Mouse (Mus musculus): ENCODE measurements at regions not wholly inside any gene's neighbourhood (a gene's known extent, or its start where the extent isn't known, plus 50 kb on each side); places are given as distances from the start of the nearest gene placed in this dataset.
A peak's percentile ranks its signal among the peaks of the same experiment; 100 is the strongest.

- DNase-seq (ENCODE audit: low spot score), result peak; percentile 11
Measured at GRCm38 (mm10) chr8:39695331-39695730, 979.5 kb upstream of the Adam24 start.

GRCm38 (mm10) chr8:39705843-39706242 is 969.0 kb upstream of the Adam24 start:
- no peak for DNase-seq (ENCODE audit: low spot score)

- no peak for DNase-seq (ENCODE audit: low spot score)
Measured at GRCm38 (mm10) chr8:39742377-39742776, 932.5 kb upstream of the Adam24 start.

GRCm38 (mm10) chr8:39746225-39746624 is 928.7 kb upstream of the Adam24 start:
- DNase-seq (ENCODE audit: low spot score), result no peak

- no peak for DNase-seq (ENCODE audit: low spot score)
Measured at GRCm38 (mm10) chr8:39759905-39760304, 915.0 kb upstream of the Adam24 start.

- DNase-seq (ENCODE audit: low spot score), result no peak
Measured at GRCm38 (mm10) chr8:39779449-39779848, 895.4 kb upstream of the Adam24 start.

- no peak for DNase-seq (ENCODE audit: low spot score)
Measured at GRCm38 (mm10) chr8:39780169-39780568, 894.7 kb upstream of the Adam24 start.

GRCm38 (mm10) chr8:39781424-39782161 is 893.3 kb upstream of the Adam24 start:
- no peak for DNase-seq (ENCODE audit: low spot score)

- no peak for DNase-seq (ENCODE audit: low spot score)
Measured at GRCm38 (mm10) chr8:39782162-39782530, 892.7 kb upstream of the Adam24 start.
